Mouse (Mus musculus) testis, adult 2 months (tissue): ENCODE measurements around the gene Malsu1.

ENCODE experiments used
- CTCF ChIP-seq: fragments of 200-500 bp; IDR thresholded peaks from 2 replicates; pipeline ENCODE4 v1.5.1; 2012; ENCODE audit warnings: low read depth, mild to moderate bottlenecking, inconsistent platforms, low read length, moderate library complexity; ENCODE audit not compliant: control insufficient read depth, insufficient read depth, insufficient replicate concordance
- POLR2A ChIP-seq: fragments of 200-500 bp; IDR thresholded peaks from 2 replicates; pipeline ENCODE4 v1.6.1; 2012; ENCODE audit warnings: low read depth, mild to moderate bottlenecking, inconsistent platforms, low read length, moderate library complexity; ENCODE audit not compliant: control insufficient read depth

DNA sequence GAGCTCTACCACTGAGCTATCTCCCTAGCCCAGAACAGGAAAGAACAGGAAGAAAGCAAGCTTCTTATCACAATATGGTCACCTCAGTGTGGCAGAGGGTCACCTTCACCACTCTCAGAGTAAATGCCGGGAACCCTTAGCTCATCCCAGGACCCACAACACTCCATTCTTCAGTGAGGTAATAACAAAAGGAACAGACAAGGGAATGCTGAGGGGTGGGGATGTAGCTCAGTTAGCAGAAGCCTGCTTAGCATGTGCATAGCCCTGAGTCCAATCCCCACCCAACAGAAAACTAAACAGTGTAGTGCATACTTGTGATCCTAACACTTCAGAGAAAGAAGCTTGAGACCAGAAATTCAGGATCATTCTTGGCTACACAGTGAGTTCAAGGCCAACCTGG is 25.5 kb downstream of the Malsu1 start:
- no peak for TF ChIP-seq CTCF
- TF ChIP-seq POLR2A: no peak
